Mouse (Mus musculus): ENCODE measurements around the gene Neurod6. TPM values are rescaled to one million over a fixed set of nuclear protein-coding genes. Genes with fewer than 3 reads are reported as not detected.

The Neurod6 gene
- polyA plus RNA-seq, 1 experiment from 2014 or later: 0.07 TPM

GRCm38 (mm10) chr6:55649581-55649980 lies 31.5 kb downstream of the Neurod6 start:
- H3K9ac ChIP-seq (ENCODE audit: low read length): no peak overlapping the region
- no peak for DNase-seq (ENCODE audit: low spot score)
- no peak overlapping the region for H3K4me3 ChIP-seq (ENCODE audit: low read depth, low read length)
- TF ChIP-seq EP300 (optimal IDR thresholded peaks at IDR 0.05) (no peak), CTCF (IDR thresholded peaks at IDR 0.05; ENCODE audit: low read depth) (no peak)
- ATAC-seq (ENCODE audit: low FRiP score, low TSS enrichment): no peak
- no peaks in the 10 kb centered on the region for H3K27me3 ChIP-seq (ENCODE audit: control insufficient read depth, insufficient read depth, low read length)
- H3K9me3 ChIP-seq (ENCODE audit: control insufficient read depth, low read length): no peaks in the 10 kb centered on the region
- no peaks in the 10 kb centered on the region for H3K4me1 ChIP-seq (replicated peaks; ENCODE audit: control insufficient read depth, insufficient read depth)
- H3K27ac ChIP-seq (replicated peaks): no peak overlapping the region
- WGBS: 58% methylated on average over 8 of the region's 8 CpGs
- no peaks in the 10 kb centered on the region for H3K36me3 ChIP-seq (ENCODE audit: control insufficient read depth, insufficient read depth, low read length)
- no peak overlapping the region for H3K4me2 ChIP-seq (replicated peaks; ENCODE audit: low read depth)

GRCm38 (mm10) chr6:55648886-55649285 lies 32.2 kb downstream of the Neurod6 start:
- Histone ChIP-seq H3K27me3 (ENCODE audit: control insufficient read depth, insufficient read depth, low read length) (no peaks in the 10 kb centered on the region), H3K27ac (replicated peaks) (no peak overlapping the region), H3K4me3 (ENCODE audit: low read depth, low read length) (no peak overlapping the region), H3K4me2 (replicated peaks; ENCODE audit: low read depth) (no peak overlapping the region), H3K9me3 (ENCODE audit: control insufficient read depth, low read length) (no peaks in the 10 kb centered on the region), H3K36me3 (ENCODE audit: control insufficient read depth, insufficient read depth, low read length) (no peaks in the 10 kb centered on the region), H3K4me1 (replicated peaks; ENCODE audit: control insufficient read depth, insufficient read depth) (no peaks in the 10 kb centered on the region), H3K9ac (ENCODE audit: low read length) (no peak overlapping the region)
- no peak for DNase-seq (ENCODE audit: low spot score)
- no peak for ATAC-seq (ENCODE audit: low FRiP score, low TSS enrichment)
- TF ChIP-seq CTCF (IDR thresholded peaks at IDR 0.05; ENCODE audit: low read depth): no peak
- no peak for TF ChIP-seq EP300 (optimal IDR thresholded peaks at IDR 0.05)
- 60% methylated on average over 3 of the region's 3 CpGs for WGBS

- no peak overlapping the region for H3K9ac ChIP-seq (ENCODE audit: low read length)
- no peaks in the 10 kb centered on the region for H3K4me1 ChIP-seq (replicated peaks; ENCODE audit: control insufficient read depth, insufficient read depth)
- H3K27ac ChIP-seq (replicated peaks): no peak overlapping the region
- no peak for DNase-seq (ENCODE audit: low spot score)
- no peaks in the 10 kb centered on the region for H3K36me3 ChIP-seq (ENCODE audit: control insufficient read depth, insufficient read depth, low read length)
- H3K9me3 ChIP-seq (ENCODE audit: control insufficient read depth, low read length): no peaks in the 10 kb centered on the region
- 45% methylated on average over 8 of the region's 8 CpGs for WGBS
- TF ChIP-seq CTCF (IDR thresholded peaks at IDR 0.05; ENCODE audit: low read depth) (no peak), EP300 (optimal IDR thresholded peaks at IDR 0.05) (no peak)
- no peak overlapping the region for H3K4me3 ChIP-seq (ENCODE audit: low read depth, low read length)
- no peaks in the 10 kb centered on the region for H3K27me3 ChIP-seq (ENCODE audit: control insufficient read depth, insufficient read depth, low read length)
- ATAC-seq (ENCODE audit: low FRiP score, low TSS enrichment): no peak
- H3K4me2 ChIP-seq (replicated peaks; ENCODE audit: low read depth): no peak overlapping the region
Observed at GRCm38 (mm10) chr6:55647771-55648280, 33.2 kb downstream of the Neurod6 start.

GRCm38 (mm10) chr6:55646824-55647560 lies 34.1 kb downstream of the Neurod6 start:
- Histone ChIP-seq H3K9ac (ENCODE audit: low read length) (no peak overlapping the region), H3K9me3 (ENCODE audit: control insufficient read depth, low read length) (no peaks in the 10 kb centered on the region), H3K27ac (replicated peaks) (no peak overlapping the region), H3K4me3 (ENCODE audit: low read depth, low read length) (no peak overlapping the region), H3K27me3 (ENCODE audit: control insufficient read depth, insufficient read depth, low read length) (no peaks in the 10 kb centered on the region), H3K4me1 (replicated peaks; ENCODE audit: control insufficient read depth, insufficient read depth) (no peaks in the 10 kb centered on the region), H3K4me2 (replicated peaks; ENCODE audit: low read depth) (no peak overlapping the region), H3K36me3 (ENCODE audit: control insufficient read depth, insufficient read depth, low read length) (no peaks in the 10 kb centered on the region)
- DNase-seq (ENCODE audit: low spot score) (no peak), ATAC-seq (ENCODE audit: low FRiP score, low TSS enrichment) (no peak)
- WGBS: 21% methylated on average over 9 of the region's 9 CpGs
- no peak for TF ChIP-seq EP300 (optimal IDR thresholded peaks at IDR 0.05)
- TF ChIP-seq CTCF (IDR thresholded peaks at IDR 0.05; ENCODE audit: low read depth): no peak

GRCm38 (mm10) chr6:55646111-55646823 lies 34.8 kb downstream of the Neurod6 start:
- H3K36me3 ChIP-seq (ENCODE audit: control insufficient read depth, insufficient read depth, low read length): no peaks in the 10 kb centered on the region
- TF ChIP-seq EP300 (optimal IDR thresholded peaks at IDR 0.05): no peak
- TF ChIP-seq CTCF (IDR thresholded peaks at IDR 0.05; ENCODE audit: low read depth): no peak
- no peaks in the 10 kb centered on the region for H3K9me3 ChIP-seq (ENCODE audit: control insufficient read depth, low read length)
- no peak overlapping the region for H3K4me2 ChIP-seq (replicated peaks; ENCODE audit: low read depth)
- no peak for ATAC-seq (ENCODE audit: low FRiP score, low TSS enrichment)
- no peaks in the 10 kb centered on the region for H3K27me3 ChIP-seq (ENCODE audit: control insufficient read depth, insufficient read depth, low read length)
- no peak for DNase-seq (ENCODE audit: low spot score)
- H3K9ac ChIP-seq (ENCODE audit: low read length): no peak overlapping the region
- H3K4me1 ChIP-seq (replicated peaks; ENCODE audit: control insufficient read depth, insufficient read depth): no peaks in the 10 kb centered on the region
- H3K4me3 ChIP-seq (ENCODE audit: low read depth, low read length): no peak overlapping the region
- 46% methylated on average over 14 of the region's 14 CpGs for WGBS
- H3K27ac ChIP-seq (replicated peaks): no peak overlapping the region

GRCm38 (mm10) chr6:55634662-55635061 lies 46.4 kb downstream of the Neurod6 start:
- no peaks in the 10 kb centered on the region for H3K9me3 ChIP-seq (ENCODE audit: control insufficient read depth, low read length)
- no peak overlapping the region for H3K4me3 ChIP-seq (ENCODE audit: low read depth, low read length)
- 28% methylated on average over 1 of the region's 1 CpGs for WGBS
- no peaks in the 10 kb centered on the region for H3K36me3 ChIP-seq (ENCODE audit: control insufficient read depth, insufficient read depth, low read length)
- no peak overlapping the region for H3K4me2 ChIP-seq (replicated peaks; ENCODE audit: low read depth)
- no peak overlapping the region for H3K27ac ChIP-seq (replicated peaks)
- no peaks in the 10 kb centered on the region for H3K27me3 ChIP-seq (ENCODE audit: control insufficient read depth, insufficient read depth, low read length)
- ATAC-seq (ENCODE audit: low FRiP score, low TSS enrichment): no peak
- DNase-seq (ENCODE audit: low spot score): no peak
- TF ChIP-seq CTCF (IDR thresholded peaks at IDR 0.05; ENCODE audit: low read depth) (no peak), EP300 (optimal IDR thresholded peaks at IDR 0.05) (no peak)
- H3K9ac ChIP-seq (ENCODE audit: low read length): no peak overlapping the region
- H3K4me1 ChIP-seq (replicated peaks; ENCODE audit: control insufficient read depth, insufficient read depth): no peaks in the 10 kb centered on the region

Other genes starting within 250 kb of the Neurod6 start
- gene Adcyap1r1, start 229.3 kb downstream of the Neurod6 start, polyA plus RNA-seq (2015; fragmentation: Nextera tagmentation; extraction: Ambion mirVana): 5.4 and 5.5 TPM in 2 replicates
- 0.24 and 0.31 TPM in 2 replicates for gene Itprid1, start 155.6 kb upstream of the Neurod6 start, polyA plus RNA-seq (2015; fragmentation: Nextera tagmentation; extraction: Ambion mirVana)

Measured in stomach, postnatal 0 days (tissue).